Mouse (Mus musculus): Measurements from ENCODE around the gene Evi2b. TPM values are rescaled to one million over a fixed set of nuclear protein-coding genes. Genes with fewer than 3 reads are reported as not detected.

Gene Evi2b
- polyA plus RNA-seq, 1 experiment from 2014 or later, result not detected

DNA sequence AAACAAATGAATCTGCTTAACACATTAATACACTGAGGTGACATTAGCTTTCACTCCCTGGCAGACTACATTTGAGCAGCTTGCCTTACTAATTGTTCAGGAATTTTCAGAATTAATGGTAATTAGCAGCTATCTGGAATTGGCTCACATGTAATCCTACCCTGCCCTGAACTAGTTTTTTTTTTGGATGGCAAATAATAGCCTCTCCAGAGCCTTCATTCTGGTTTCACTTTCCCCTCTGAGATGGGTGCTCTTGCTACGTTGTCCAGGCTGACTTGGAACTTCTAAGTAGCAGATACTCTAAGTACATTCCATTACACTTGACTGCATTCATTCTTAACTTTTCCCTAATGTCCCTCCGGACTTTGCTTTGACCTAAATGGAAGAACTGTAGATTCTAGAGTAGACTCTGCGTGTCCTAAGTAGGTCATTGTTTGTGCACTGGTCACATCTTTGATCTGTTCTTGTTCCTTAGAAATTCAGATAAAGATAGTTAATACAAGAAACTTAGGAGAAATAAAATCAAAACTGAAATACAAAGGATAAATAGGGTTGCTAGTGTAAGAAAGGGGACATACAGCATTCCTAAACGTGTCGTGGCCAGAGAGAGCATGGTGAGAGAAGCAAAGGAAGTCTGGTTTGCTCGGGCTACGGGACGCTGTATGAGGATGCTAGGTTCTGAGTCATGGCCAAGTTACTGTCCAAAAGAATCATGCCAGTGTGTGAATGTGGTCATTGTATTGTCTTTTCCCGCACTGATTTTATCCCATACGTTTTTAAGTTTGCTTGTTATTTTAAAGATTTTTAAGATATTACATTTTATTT, 28.4 kb downstream of the Evi2b start:
- WGBS, result 84% methylated on average over 10 of the region's 10 CpGs
- Histone ChIP-seq H3K36me3 (replicated peaks; ENCODE audit: control insufficient read depth, insufficient read depth, low read depth, low read length) (no peaks in the 10 kb centered on the region), H3K9ac (replicated peaks; ENCODE audit: low read length) (no peak overlapping the region), H3K27me3 (ENCODE audit: control insufficient read depth, insufficient read depth, low read length) (no peaks in the 10 kb centered on the region), H3K9me3 (replicated peaks; ENCODE audit: control insufficient read depth, low read length) (no peaks in the 10 kb centered on the region), H3K27ac (replicated peaks; ENCODE audit: low read depth, low read length) (no peak overlapping the region), H3K4me3 (ENCODE audit: low read depth, low read length) (no peak overlapping the region), H3K4me2 (ENCODE audit: low read depth, low read length) (no peak overlapping the region), H3K4me1 (ENCODE audit: control insufficient read depth, insufficient read depth, low read length) (no peaks in the 10 kb centered on the region)
- no peak for DNase-seq (ENCODE audit: low spot score)
- ATAC-seq (replicated peaks; ENCODE audit: insufficient number of reproducible peaks, low FRiP score, low TSS enrichment, low read depth), result no peak

DNA sequence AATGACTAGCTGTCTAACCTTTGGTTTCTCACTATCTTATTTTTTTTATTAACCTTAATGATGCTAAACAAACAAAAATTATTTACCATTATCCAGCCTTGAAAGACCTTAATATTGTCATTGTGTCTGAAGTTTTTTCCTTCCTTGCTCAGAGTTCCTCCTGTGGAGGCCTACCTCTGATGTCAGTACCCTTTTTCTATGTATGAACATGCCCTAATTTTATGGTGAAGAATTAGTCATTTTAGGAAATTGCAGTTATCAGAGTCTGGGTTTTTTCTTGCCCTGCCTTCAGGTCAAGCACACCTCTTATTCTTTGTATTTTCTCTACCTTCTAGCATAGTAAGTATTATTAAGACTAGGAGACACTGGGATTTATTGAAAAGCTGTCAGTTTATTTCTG, 38.8 kb downstream of the Evi2b start:
- Histone ChIP-seq H3K4me1 (ENCODE audit: control insufficient read depth, insufficient read depth, low read length) (no peaks in the 10 kb centered on the region), H3K4me2 (ENCODE audit: low read depth, low read length) (no peak overlapping the region), H3K9me3 (replicated peaks; ENCODE audit: control insufficient read depth, low read length) (no peaks in the 10 kb centered on the region), H3K27ac (replicated peaks; ENCODE audit: low read depth, low read length) (no peak overlapping the region), H3K36me3 (replicated peaks; ENCODE audit: control insufficient read depth, insufficient read depth, low read depth, low read length) (no peaks in the 10 kb centered on the region), H3K4me3 (ENCODE audit: low read depth, low read length) (no peak overlapping the region), H3K27me3 (ENCODE audit: control insufficient read depth, insufficient read depth, low read length) (no peaks in the 10 kb centered on the region), H3K9ac (replicated peaks; ENCODE audit: low read length) (no peak overlapping the region)
- ATAC-seq (replicated peaks; ENCODE audit: insufficient number of reproducible peaks, low FRiP score, low TSS enrichment, low read depth) (no peak), DNase-seq (ENCODE audit: low spot score) (no peak)

DNA sequence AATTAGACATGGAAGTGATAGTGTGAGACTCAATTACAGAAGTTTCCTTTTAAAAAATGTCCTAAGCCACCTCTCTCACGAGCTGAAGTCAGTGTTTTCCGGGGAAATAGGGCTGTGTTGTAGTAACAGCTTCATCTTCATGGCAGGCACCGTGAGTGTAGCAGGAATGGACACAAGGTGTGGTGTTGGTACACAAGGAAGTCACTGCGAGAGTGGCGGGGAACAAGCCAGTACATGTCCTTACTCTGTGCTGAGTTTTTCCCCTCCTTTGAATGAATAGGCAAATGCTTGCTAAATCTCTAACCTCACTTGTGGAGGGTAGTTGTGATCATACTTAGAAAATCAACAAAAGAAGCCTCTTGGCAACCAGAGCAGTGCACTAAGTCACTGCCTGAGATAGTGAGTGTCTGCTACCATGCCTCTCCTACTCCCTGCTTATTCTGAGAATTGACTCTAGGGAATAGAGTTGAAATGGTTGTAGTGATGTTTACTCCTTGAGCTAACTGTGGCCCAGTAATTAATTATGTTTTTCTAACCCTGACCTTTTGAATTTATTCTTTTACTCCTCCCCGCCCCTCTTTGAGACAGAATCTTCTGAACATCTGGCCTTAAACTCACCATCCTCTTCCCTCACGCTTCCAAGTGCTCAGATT, 39.6 kb downstream of the Evi2b start:
- no peaks in the 10 kb centered on the region for H3K36me3 ChIP-seq (replicated peaks; ENCODE audit: control insufficient read depth, insufficient read depth, low read depth, low read length)
- H3K27me3 ChIP-seq (ENCODE audit: control insufficient read depth, insufficient read depth, low read length), result no peaks in the 10 kb centered on the region
- H3K27ac ChIP-seq (replicated peaks; ENCODE audit: low read depth, low read length), result no peak overlapping the region
- 63% methylated on average over 7 of the region's 7 CpGs for WGBS
- H3K4me3 ChIP-seq (ENCODE audit: low read depth, low read length), result no peak overlapping the region
- ATAC-seq (replicated peaks; ENCODE audit: insufficient number of reproducible peaks, low FRiP score, low TSS enrichment, low read depth) (no peak), DNase-seq (ENCODE audit: low spot score) (no peak)
- H3K9ac ChIP-seq (replicated peaks; ENCODE audit: low read length), result no peak overlapping the region
- no peak overlapping the region for H3K4me2 ChIP-seq (ENCODE audit: low read depth, low read length)
- no peaks in the 10 kb centered on the region for H3K9me3 ChIP-seq (replicated peaks; ENCODE audit: control insufficient read depth, low read length)
- no peaks in the 10 kb centered on the region for H3K4me1 ChIP-seq (ENCODE audit: control insufficient read depth, insufficient read depth, low read length)

DNA sequence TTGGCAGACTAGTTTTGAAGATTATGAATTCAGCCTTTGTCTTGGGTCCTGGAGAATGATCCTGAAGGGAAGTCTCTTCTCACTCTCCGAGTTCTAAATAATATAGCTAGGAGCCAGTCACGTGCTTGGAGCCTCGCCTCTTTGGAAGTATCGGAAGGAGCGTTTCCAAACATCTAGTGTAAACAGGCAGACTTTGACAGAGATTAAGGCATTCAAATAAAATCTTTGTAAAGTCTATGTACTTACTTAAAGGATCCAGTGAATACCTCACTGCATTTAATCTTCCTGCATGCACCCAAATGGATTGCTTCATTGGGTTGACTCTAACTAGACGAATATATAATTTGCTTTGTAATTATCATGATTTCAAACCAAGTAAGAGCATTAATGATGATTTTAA, 40.2 kb downstream of the Evi2b start:
- Histone ChIP-seq H3K9ac (replicated peaks; ENCODE audit: low read length) (no peak overlapping the region), H3K36me3 (replicated peaks; ENCODE audit: control insufficient read depth, insufficient read depth, low read depth, low read length) (no peaks in the 10 kb centered on the region), H3K4me2 (ENCODE audit: low read depth, low read length) (no peak overlapping the region), H3K4me3 (ENCODE audit: low read depth, low read length) (no peak overlapping the region), H3K27me3 (ENCODE audit: control insufficient read depth, insufficient read depth, low read length) (no peaks in the 10 kb centered on the region), H3K27ac (replicated peaks; ENCODE audit: low read depth, low read length) (no peak overlapping the region), H3K9me3 (replicated peaks; ENCODE audit: control insufficient read depth, low read length) (no peaks in the 10 kb centered on the region), H3K4me1 (ENCODE audit: control insufficient read depth, insufficient read depth, low read length) (no peaks in the 10 kb centered on the region)
- ATAC-seq (replicated peaks; ENCODE audit: insufficient number of reproducible peaks, low FRiP score, low TSS enrichment, low read depth) (no peak), DNase-seq (ENCODE audit: low spot score) (no peak)
- WGBS, result 89% methylated on average over 6 of the region's 6 CpGs

DNA sequence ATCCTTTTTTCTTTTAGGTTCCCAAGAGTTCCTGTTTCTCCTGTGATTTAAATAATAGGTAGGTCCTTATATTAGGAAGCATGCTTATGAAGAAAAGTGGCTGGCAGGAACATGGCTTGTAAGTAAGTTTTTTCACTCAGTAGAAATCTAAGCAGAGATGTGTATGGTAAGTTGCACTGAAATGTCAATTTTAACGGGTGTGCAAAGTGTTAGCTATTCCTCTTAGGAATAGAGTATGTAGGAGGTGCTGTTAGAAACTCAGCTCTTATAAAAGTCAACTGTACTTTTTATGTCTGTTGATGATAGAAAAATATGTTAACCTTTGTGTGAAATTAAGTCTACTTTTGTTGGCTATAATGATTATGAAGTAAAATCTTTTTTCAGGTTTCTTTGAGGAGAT, 55.5 kb downstream of the Evi2b start:
- H3K27me3 ChIP-seq (ENCODE audit: control insufficient read depth, insufficient read depth, low read length), result no peaks in the 10 kb centered on the region
- no peak for ATAC-seq (replicated peaks; ENCODE audit: insufficient number of reproducible peaks, low FRiP score, low TSS enrichment, low read depth)
- 80% methylated on average over 1 of the region's 1 CpGs for WGBS
- H3K36me3 ChIP-seq (replicated peaks; ENCODE audit: control insufficient read depth, insufficient read depth, low read depth, low read length), result no peaks in the 10 kb centered on the region; the same call in 1 of the 2 replicates
- H3K27ac ChIP-seq (replicated peaks; ENCODE audit: low read depth, low read length), result no peak overlapping the region
- H3K4me2 ChIP-seq (ENCODE audit: low read depth, low read length), result no peak overlapping the region
- no peaks in the 10 kb centered on the region for H3K9me3 ChIP-seq (replicated peaks; ENCODE audit: control insufficient read depth, low read length)
- DNase-seq (ENCODE audit: low spot score), result no peak
- H3K4me3 ChIP-seq (ENCODE audit: low read depth, low read length), result no peak overlapping the region
- no peaks in the 10 kb centered on the region for H3K4me1 ChIP-seq (ENCODE audit: control insufficient read depth, insufficient read depth, low read length)
- H3K9ac ChIP-seq (replicated peaks; ENCODE audit: low read length), result no peak overlapping the region

Other genes starting within 250 kb of the Evi2b start
- gene Gm9964, start 226.9 kb downstream of the Evi2b start, polyA plus RNA-seq (2014; fragmentation: Nextera tagmentation; extraction: Ambion mirVana), result not detected in 2 replicates
- 8.1 and 10.4 TPM in 2 replicates for gene Nf1, start 184.1 kb downstream of the Evi2b start, polyA plus RNA-seq (2014; fragmentation: Nextera tagmentation; extraction: Ambion mirVana)
- 0.21 and 0.58 TPM in 2 replicates for gene Omg, start 19.7 kb downstream of the Evi2b start, polyA plus RNA-seq (2014; fragmentation: Nextera tagmentation; extraction: Ambion mirVana)
- gene Evi2, start 6.8 kb upstream of the Evi2b start, polyA plus RNA-seq (2014; fragmentation: Nextera tagmentation; extraction: Ambion mirVana), result 0.38 and 0.88 TPM in 2 replicates
- gene Evi2a, start 6.8 kb upstream of the Evi2b start, polyA plus RNA-seq (2014; fragmentation: Nextera tagmentation; extraction: Ambion mirVana), result 1.9 and 2.3 TPM in 2 replicates
- 9.2 and 9.8 TPM in 2 replicates for gene Rab11fip4, start 67.5 kb upstream of the Evi2b start, polyA plus RNA-seq (2014; fragmentation: Nextera tagmentation; extraction: Ambion mirVana)